ENCODE assay signal across 14 mouse cellular contexts in genomic region chr12:9881953-9882623, GRCm38 (mm10).
"Had no signal": no experiment of that assay in that cellular context is flagged by ENCODE, and none has a peak within 500 bp of the region (broad histone marks: within the 10 kb centered on the region; RNA-seq: fewer than 3 reads in every experiment).

No protein-coding gene starts in this region.

- H3K9ac ChIP-seq: lung, embryonic 14.5 days; midbrain, embryonic 12.5 days; midbrain, embryonic 15.5 days; neural tube, embryonic 12.5 days had no signal

- H3K4me2 ChIP-seq: lung, embryonic 14.5 days; midbrain, embryonic 12.5 days; midbrain, embryonic 15.5 days; neural tube, embryonic 12.5 days had no signal

- H3K4me1 ChIP-seq: midbrain, embryonic 10.5 days; midbrain, embryonic 12.5 days; midbrain, embryonic 15.5 days; neural tube, embryonic 12.5 days had no signal

- DNase-seq: lung, adult 18-20 months; lung, embryonic 14.5 days; lung, postnatal 10 days; lung, postnatal 4 days; right cerebral cortex, postnatal 14 days; right cerebral cortex, postnatal 4 days; spleen, adult 18-20 months; thymus, adult 18-20 months; thymus, postnatal 14 days; thymus, postnatal 36 days had no signal

- H3K27me3 ChIP-seq: midbrain, embryonic 12.5 days; midbrain, embryonic 15.5 days; neural tube, embryonic 12.5 days had no signal

- H3K27ac ChIP-seq: midbrain, embryonic 10.5 days; midbrain, embryonic 12.5 days; midbrain, embryonic 15.5 days; neural tube, embryonic 12.5 days had no signal

- ATAC-seq: midbrain, embryonic 15.5 days had no signal

- H3K36me3 ChIP-seq: midbrain, embryonic 10.5 days; midbrain, embryonic 12.5 days; midbrain, embryonic 15.5 days; neural tube, embryonic 12.5 days had no signal

- H3K9me3 ChIP-seq: midbrain, embryonic 10.5 days; midbrain, embryonic 12.5 days; midbrain, embryonic 15.5 days; neural tube, embryonic 12.5 days had no signal

- H3K4me3 ChIP-seq: midbrain, embryonic 10.5 days; midbrain, embryonic 12.5 days; midbrain, embryonic 15.5 days; neural tube, embryonic 12.5 days had no signal
